Mouse (Mus musculus): ENCODE data around the gene Rpl18a.

- TF ChIP-seq POLR2A (IDR thresholded peaks at IDR 0.05; ENCODE audit: low read depth, low read length) = no peak
- TF ChIP-seq CTCF (IDR thresholded peaks at IDR 0.05; ENCODE audit: borderline replicate concordance, insufficient read depth, low read length) = no peak
Observed at GRCm38 (mm10) chr8:70850132-70850845, 46.9 kb downstream of the Rpl18a start.
